Mouse (Mus musculus) hindbrain, embryonic 14.5 days (tissue): ENCODE results near the gene Gm20662. TPM values are rescaled to one million over a fixed set of nuclear protein-coding genes. Genes with fewer than 3 reads are reported as not detected.

Source experiments
- ATAC-seq: fragments of 200-750 bp; cut with Nextera tagmentation; 2 replicates; pipeline ENCODE4 v1.8.0; 2017; ENCODE audit warnings: moderate number of reproducible peaks, mild to moderate bottlenecking, moderate TSS enrichment, moderate library complexity; ENCODE audit not compliant: low FRiP score
- DNase-seq: peaks from one replicate; pipeline ENCODE4 v3.0.0-alpha.2; 2015; ENCODE audit warnings: low spot score
- H3K27ac ChIP-seq: fragments of 300-500 bp; sonication (generic); 2 replicates; pipeline ENCODE4 v1.5.1; 2014; ENCODE audit warnings: mild to moderate bottlenecking, moderate library complexity
- H3K27me3 ChIP-seq: fragments of 300-500 bp; sonication (generic); 2 replicates; pipeline ENCODE4 v1.6.1; 2014; ENCODE audit warnings: mild to moderate bottlenecking, low read length, mixed read lengths; ENCODE audit not compliant: control insufficient read depth, insufficient read depth
- H3K36me3 ChIP-seq: fragments of 300-500 bp; sonication (generic); replicated peaks from 2 replicates; pipeline ENCODE4 v1.6.1; 2014; ENCODE audit not compliant: control insufficient read depth, insufficient read depth
- H3K4me1 ChIP-seq: fragments of 300-500 bp; sonication (generic); replicated peaks from 2 replicates; pipeline ENCODE4 v1.6.1; 2014; ENCODE audit warnings: antibody characterized with exemption, low read length, mixed read lengths; ENCODE audit not compliant: control insufficient read depth, insufficient read depth
- H3K4me2 ChIP-seq: fragments of 300-500 bp; sonication (generic); replicated peaks from 2 replicates; pipeline ENCODE4 v1.6.1; 2014; ENCODE audit warnings: mild to moderate bottlenecking, moderate library complexity
- H3K4me3 ChIP-seq: fragments of 300-500 bp; sonication (generic); replicated peaks from 2 replicates; pipeline ENCODE4 v1.5.1; 2014; ENCODE audit warnings: mild to moderate bottlenecking, low read length
- H3K9ac ChIP-seq: fragments of 300-500 bp; sonication (generic); 2 replicates; pipeline ENCODE4 v1.6.1; 2014
- H3K9me3 ChIP-seq: fragments of 300-500 bp; sonication (generic); 2 replicates; pipeline ENCODE4 v1.6.1; 2016; ENCODE audit warnings: low read length; ENCODE audit not compliant: control insufficient read depth
- WGBS: fragments of 180-500 bp; shearing (Covaris S2); extraction: QIAGEN DNeasy Blood & Tissue Kit; methylation state at CpG from one replicate; pipeline ENCODE4 v1.1.7; 2014; 5-methylcytosine and 5-hydroxymethylcytosine counted together
- polyA plus RNA-seq: library from polyadenylated mRNA; unstranded; fragments of >200 nt; fragmentation: Nextera tagmentation; extraction: Ambion mirVana; gene quantifications from 2 replicates; pipeline ENCODE4 v1.2.1, GENCODE M21; 2014

The Gm20662 gene
- polyA plus RNA-seq, 1 experiment from 2014 or later, result 0.68 TPM

DNA sequence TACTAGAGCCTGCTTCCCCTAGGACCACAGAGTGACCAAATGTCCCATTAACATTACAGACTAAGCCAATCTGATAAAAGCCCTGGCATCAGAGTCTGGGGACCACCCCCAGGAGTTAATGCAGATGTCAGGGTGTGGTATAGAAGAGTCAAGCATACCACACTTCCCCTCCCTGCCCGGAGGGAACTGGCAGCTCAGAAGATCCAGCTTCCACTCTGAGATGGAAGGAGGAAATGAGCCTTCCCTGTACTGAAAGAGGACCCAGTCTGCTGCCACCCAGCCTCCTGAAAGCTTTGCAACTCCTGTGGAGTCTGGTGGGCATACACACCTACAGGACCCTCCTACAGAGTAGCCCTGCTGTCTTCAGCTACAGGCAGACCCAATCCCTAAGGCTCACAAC is 58.9 kb downstream of the Gm20662 start:
- ATAC-seq (no peak), DNase-seq (no peak)
- no peak overlapping the region for H3K9ac ChIP-seq
- no peak overlapping the region for H3K4me3 ChIP-seq
- no peak overlapping the region for H3K27ac ChIP-seq
- 75% methylated on average over 1 of the region's 1 CpGs for WGBS
- no peak overlapping the region for H3K4me2 ChIP-seq
- H3K36me3 ChIP-seq, result peaks cover 80% of the 10 kb centered on the region
- no peaks in the 10 kb centered on the region for H3K9me3 ChIP-seq
- H3K27me3 ChIP-seq, result no peaks in the 10 kb centered on the region
- H3K4me1 ChIP-seq, result peaks cover 5% of the 10 kb centered on the region; the same call in 1 of the 2 replicates

DNA sequence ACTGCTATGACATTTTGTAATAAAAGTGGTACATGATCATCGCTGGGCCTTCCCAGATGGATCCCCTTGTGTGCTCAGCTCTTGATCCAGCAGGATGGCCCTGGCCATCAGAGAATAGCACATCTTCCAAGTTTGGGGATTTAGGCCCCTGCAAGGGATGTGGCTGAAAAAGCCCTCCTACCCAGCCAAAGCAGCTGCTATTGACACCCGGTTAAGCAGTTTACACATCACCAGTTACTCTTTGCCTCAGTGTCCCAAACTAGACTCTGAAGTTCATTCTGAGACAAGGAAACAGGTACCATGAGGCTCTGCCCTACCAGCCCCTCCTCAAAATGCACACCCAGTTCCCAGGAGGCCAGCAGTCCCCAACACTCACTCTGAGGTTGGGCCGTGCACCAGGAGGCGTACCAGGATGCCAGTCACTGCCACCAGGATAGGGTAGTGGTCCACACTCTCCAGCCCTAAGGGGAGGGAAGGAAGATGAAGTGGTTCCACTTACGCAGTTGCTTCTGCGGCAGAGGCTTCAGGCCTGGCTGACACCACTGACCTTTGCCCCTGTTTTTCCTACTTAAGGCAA is 59.6 kb downstream of the Gm20662 start:
- no peaks in the 10 kb centered on the region for H3K9me3 ChIP-seq
- no peaks in the 10 kb centered on the region for H3K27me3 ChIP-seq
- 89% methylated on average over 6 of the region's 6 CpGs for WGBS
- no peak overlapping the region for H3K4me3 ChIP-seq
- peaks cover 83% of the 10 kb centered on the region for H3K36me3 ChIP-seq
- ATAC-seq (no peak), DNase-seq (no peak)
- 0 out of 2 replicates have a peak, but pooled peaks cover 4% of the 10 kb centered on the region for H3K4me1 ChIP-seq
- no peak overlapping the region for H3K27ac ChIP-seq
- H3K4me2 ChIP-seq, result no peak overlapping the region
- no peak overlapping the region for H3K9ac ChIP-seq

DNA sequence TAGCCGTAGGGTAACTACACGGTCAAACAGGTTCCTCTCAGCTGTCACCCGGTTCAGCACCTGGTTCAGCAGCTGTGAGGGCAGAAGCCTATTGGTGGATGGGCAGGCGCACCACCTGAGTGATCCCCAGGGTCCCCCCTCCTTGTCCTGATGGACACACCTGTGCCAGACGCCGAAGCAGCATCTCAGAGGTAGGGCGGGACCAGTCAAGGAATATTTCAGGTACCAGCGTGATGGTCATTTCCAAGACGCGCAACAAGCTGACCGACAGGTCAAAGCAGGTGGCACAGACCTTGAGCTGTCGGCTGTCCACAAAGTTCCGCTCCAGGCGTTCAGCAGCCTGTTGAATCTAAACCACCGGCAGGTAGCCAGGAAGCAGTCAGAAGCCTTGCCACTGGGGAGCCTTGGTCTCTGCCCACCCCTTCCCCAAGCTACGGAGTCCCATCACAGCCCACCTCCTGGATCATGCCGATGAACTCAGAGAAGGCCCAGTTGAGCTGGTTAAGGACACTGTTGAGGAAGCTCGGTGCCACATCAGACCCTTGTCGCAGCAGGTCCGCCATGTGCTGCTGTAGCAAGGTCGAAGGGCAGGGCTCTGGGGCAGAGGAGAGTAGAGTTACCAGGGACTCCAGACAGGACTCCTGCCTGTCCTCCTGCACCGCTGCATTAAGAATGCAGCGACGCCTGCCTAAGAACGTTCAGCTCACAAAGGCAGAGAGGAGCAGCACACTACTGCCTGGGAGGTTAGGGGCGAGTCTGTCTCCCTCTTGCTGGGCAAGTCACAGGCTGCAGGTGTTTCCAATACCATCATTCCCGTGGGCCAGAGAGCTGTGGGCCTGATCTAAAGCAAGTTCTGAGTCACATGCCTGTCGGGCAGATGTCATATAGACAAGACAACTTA is 60.5 kb downstream of the Gm20662 start:
- WGBS, result 80% methylated on average over 28 of the region's 28 CpGs
- ATAC-seq (no peak), DNase-seq (no peak)
- no peak overlapping the region for H3K27ac ChIP-seq
- H3K4me3 ChIP-seq, result no peak overlapping the region
- peaks cover 75% of the 10 kb centered on the region for H3K36me3 ChIP-seq
- no peak overlapping the region for H3K9ac ChIP-seq
- no peaks in the 10 kb centered on the region for H3K9me3 ChIP-seq
- 0 out of 2 replicates have a peak, but pooled peaks cover 4% of the 10 kb centered on the region for H3K4me1 ChIP-seq
- H3K27me3 ChIP-seq, result no peaks in the 10 kb centered on the region
- no peak overlapping the region for H3K4me2 ChIP-seq

DNA sequence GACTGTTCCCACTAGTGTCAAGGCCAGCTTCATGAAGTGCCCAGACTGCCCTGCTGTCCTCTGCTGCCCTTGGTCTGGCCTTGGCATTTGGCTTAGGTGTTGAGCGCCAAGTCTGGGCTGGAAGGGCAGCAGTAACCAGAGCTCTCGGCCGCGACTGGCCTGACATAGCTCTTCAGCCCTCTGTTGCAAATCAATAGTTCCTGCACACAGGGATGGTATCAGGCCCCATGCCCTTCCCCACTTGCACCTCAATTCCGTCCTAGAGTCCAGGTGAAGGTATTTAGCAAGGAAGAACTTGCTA is 61.1 kb downstream of the Gm20662 start:
- ATAC-seq (no peak), DNase-seq (no peak)
- no peaks in the 10 kb centered on the region for H3K27me3 ChIP-seq
- peaks cover 76% of the 10 kb centered on the region for H3K36me3 ChIP-seq
- H3K9me3 ChIP-seq, result no peaks in the 10 kb centered on the region
- H3K4me1 ChIP-seq, result 0 out of 2 replicates have a peak, but pooled peaks cover 4% of the 10 kb centered on the region
- H3K9ac ChIP-seq, result no peak overlapping the region
- no peak overlapping the region for H3K27ac ChIP-seq
- H3K4me2 ChIP-seq, result no peak overlapping the region
- H3K4me3 ChIP-seq, result no peak overlapping the region
- WGBS, result 91% methylated on average over 5 of the region's 5 CpGs

DNA sequence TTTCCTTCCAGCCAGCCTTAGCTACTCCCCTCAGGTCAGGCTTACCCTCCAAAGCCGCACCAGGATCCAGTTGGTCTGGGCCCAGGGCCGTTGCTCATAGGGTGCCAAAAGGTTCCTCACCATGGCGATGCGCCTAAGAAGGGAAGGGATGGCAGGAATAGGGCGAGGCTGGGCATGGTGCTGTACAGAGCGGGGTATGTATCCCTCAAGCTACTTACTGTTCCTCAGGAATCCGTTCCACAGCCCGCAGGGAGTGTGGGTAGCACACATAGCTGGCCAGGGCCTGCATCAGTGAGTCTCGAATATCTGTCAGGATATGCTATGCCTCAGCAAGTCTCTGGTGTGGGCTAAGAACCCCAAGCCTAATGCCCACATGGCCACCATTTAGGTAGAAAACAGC is 62.1 kb downstream of the Gm20662 start:
- Histone ChIP-seq H3K4me3 (no peak overlapping the region), H3K27me3 (no peaks in the 10 kb centered on the region), H3K4me2 (no peak overlapping the region), H3K9me3 (no peaks in the 10 kb centered on the region), H3K9ac (no peak overlapping the region), H3K4me1 (0 out of 2 replicates have a peak, but pooled peaks cover 1% of the 10 kb centered on the region), H3K36me3 (peaks cover 85% of the 10 kb centered on the region), H3K27ac (no peak overlapping the region)
- ATAC-seq (no peak), DNase-seq (no peak)
- WGBS, result 92% methylated on average over 9 of the region's 9 CpGs

DNA sequence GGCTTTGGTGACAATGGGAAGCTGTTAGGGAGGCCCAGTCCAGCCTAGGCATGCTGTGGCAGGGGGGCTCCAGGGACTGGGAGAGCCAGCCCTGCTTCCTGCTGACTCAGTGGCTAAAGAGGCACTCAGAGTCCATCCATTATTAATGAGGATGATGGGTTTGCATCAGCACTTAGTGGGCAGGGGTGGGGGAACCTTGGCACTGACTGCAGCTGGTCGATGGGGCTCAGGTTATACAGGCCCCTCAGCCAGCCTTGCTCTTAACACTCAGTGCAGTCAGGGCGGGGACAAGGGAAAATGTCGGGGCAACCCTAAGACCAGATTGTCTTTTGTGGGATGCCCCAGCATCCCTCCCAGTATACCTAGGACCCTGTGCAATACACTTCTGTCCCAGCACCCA is 66.0 kb downstream of the Gm20662 start:
- ATAC-seq, result no peak
- H3K4me2 ChIP-seq, result no peak overlapping the region

DNA sequence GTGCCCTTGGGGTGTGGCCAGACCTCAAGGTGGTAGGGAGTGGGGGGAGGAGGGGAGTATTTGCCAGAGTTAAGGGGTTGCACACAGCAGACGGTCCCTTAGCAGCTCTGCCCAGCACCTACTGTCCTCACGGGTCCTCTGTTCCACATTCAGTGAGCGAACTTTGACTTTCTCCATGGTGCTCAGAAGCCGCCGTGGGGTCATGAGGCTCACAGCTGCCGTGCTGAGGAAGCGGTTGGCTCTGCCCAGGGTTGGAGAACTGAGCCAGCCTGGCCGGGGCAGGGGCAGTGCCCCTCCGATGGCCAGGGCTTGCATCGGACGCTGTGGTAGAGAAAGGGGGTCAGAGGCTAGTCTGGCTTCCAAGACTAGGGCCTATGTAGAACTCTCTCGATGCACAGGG is 67.2 kb downstream of the Gm20662 start:
- Histone ChIP-seq H3K9ac (no peak overlapping the region), H3K36me3 (peaks cover 58% of the 10 kb centered on the region), H3K4me3 (no peak overlapping the region), H3K27me3 (no peaks in the 10 kb centered on the region), H3K4me2 (no peak overlapping the region), H3K9me3 (no peaks in the 10 kb centered on the region), H3K4me1 (no peaks in the 10 kb centered on the region), H3K27ac (no peak overlapping the region)
- WGBS, result 89% methylated on average over 12 of the region's 12 CpGs
- ATAC-seq (no peak), DNase-seq (no peak)

More for the DNA sequence above, 66.0 kb downstream of the Gm20662 start:
- Histone ChIP-seq H3K27me3 (no peaks in the 10 kb centered on the region), H3K27ac (no peak overlapping the region), H3K36me3 (peaks cover 70% of the 10 kb centered on the region), H3K4me3 (no peak overlapping the region), H3K9ac (no peak overlapping the region), H3K4me1 (no peaks in the 10 kb centered on the region), H3K9me3 (no peaks in the 10 kb centered on the region)
- DNase-seq, result no peak
- 87% methylated on average over 3 of the region's 3 CpGs for WGBS

DNA sequence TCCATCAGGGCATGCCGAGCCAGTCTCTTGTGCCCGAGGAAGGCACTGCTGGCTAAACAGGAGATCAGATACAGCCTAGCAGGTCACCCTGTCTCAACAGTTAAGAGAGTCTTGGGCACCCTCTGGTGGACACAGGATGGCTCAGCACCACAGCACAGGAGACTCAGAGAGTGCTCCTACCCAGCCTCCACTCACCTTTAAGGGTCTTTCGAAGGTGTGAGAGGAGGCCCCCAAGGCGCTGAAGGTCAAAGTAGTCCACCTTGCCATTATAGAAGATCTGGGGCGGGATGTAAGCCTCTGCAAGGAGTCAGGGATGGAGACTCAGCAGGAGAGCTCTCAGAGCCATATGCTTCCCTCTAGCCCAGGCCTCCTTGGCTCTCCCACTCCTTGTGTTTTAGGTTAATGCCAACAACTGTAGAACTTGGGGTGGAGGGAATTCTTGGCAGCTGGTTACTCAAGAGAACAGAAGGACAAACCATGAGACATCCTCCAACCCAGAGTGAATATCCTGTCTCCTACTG is 69.4 kb downstream of the Gm20662 start:
- Histone ChIP-seq H3K4me1 (no peaks in the 10 kb centered on the region), H3K4me2 (no peak overlapping the region), H3K4me3 (no peak overlapping the region), H3K36me3 (peaks cover 58% of the 10 kb centered on the region), H3K9me3 (no peaks in the 10 kb centered on the region), H3K9ac (no peak overlapping the region), H3K27me3 (no peaks in the 10 kb centered on the region), H3K27ac (no peak overlapping the region)
- ATAC-seq (0 out of 2 replicates have a peak, but pooled peaks have one; percentile 62), DNase-seq (peak; percentile 63)
- 50% methylated on average over 5 of the region's 5 CpGs for WGBS

DNA sequence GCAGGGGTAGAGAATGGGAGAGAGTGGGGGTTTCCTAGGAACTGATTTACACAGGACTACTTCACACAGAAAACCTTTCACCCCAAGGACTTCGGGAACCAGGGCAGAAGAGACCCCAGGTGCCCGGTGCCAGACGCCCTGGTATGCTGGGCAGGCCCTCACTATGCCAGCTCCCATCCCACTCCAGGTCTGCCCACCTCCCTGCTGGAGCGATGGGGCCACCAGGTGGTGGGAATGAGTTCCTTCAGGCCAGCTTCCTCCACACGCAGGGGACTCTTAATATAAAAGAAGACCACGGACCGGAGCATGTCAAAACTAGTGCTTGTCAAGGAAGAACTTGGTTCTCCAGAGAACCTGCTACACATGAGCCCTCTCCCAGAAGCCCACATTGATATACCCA is 71.0 kb downstream of the Gm20662 start:
- Histone ChIP-seq H3K9me3 (no peaks in the 10 kb centered on the region), H3K36me3 (peaks cover 64% of the 10 kb centered on the region), H3K4me1 (no peaks in the 10 kb centered on the region), H3K4me3 (no peak overlapping the region), H3K4me2 (no peak overlapping the region), H3K27ac (no peak overlapping the region), H3K27me3 (no peaks in the 10 kb centered on the region), H3K9ac (no peak overlapping the region)
- no peak for ATAC-seq
- WGBS, result 86% methylated on average over 7 of the region's 7 CpGs
- no peak for DNase-seq
